Mouse (Mus musculus) kidney, adult 2 months (tissue): Measurements from ENCODE around the gene C1qtnf5. TPM values are rescaled to one million over a fixed set of nuclear protein-coding genes. Genes with fewer than 3 reads are reported as not detected.

Experiments
- DNase-seq: peaks from one replicate; pipeline ENCODE4 v3.0.0; 2021
- H3K27ac ChIP-seq: fragments of 200-500 bp; 2 replicates; pipeline ENCODE4 v1.5.1; 2012; ENCODE audit warnings: low read depth, low read length, control low read depth, inconsistent platforms; ENCODE audit not compliant: insufficient read depth
- H3K27me3 ChIP-seq: fragments of 200-500 bp; replicated peaks from 2 replicates; pipeline ENCODE4 v1.6.1; 2012; ENCODE audit warnings: mild to moderate bottlenecking, moderate library complexity, low read length, inconsistent platforms; ENCODE audit not compliant: control insufficient read depth, insufficient read depth
- H3K36me3 ChIP-seq: fragments of 200-500 bp; 2 replicates; pipeline ENCODE4 v1.6.1; 2012; ENCODE audit warnings: mild to moderate bottlenecking, moderate library complexity, low read length, inconsistent platforms; ENCODE audit not compliant: control insufficient read depth, insufficient read depth
- H3K4me1 ChIP-seq: fragments of 200-500 bp; 2 replicates; pipeline ENCODE4 v1.6.1; 2011; ENCODE audit warnings: low read length; ENCODE audit not compliant: control insufficient read depth, insufficient read depth
- H3K4me3 ChIP-seq: fragments of 200-500 bp; 2 replicates; pipeline ENCODE4 v1.5.1; 2011; ENCODE audit warnings: mild to moderate bottlenecking, low read depth, low read length, control low read depth; ENCODE audit not compliant: insufficient read depth
- CTCF ChIP-seq: fragments of 200-500 bp; conservative IDR thresholded peaks from 2 replicates; pipeline ENCODE4 v1.5.1; 2011; ENCODE audit warnings: low read depth, mild to moderate bottlenecking, control low read depth, low read length, moderate library complexity, mixed read lengths; ENCODE audit not compliant: insufficient read depth, insufficient read length
- POLR2A ChIP-seq: fragments of 200-500 bp; IDR thresholded peaks from one replicate; pipeline ENCODE4 v1.6.1; 2011; ENCODE audit warnings: low read depth, low read length, control low read depth
- WGBS: fragments of 180-500 bp; shearing (Covaris S2); methylation state at CpG from one replicate; pipeline ENCODE4 v1.1.7; 2018; 5-methylcytosine and 5-hydroxymethylcytosine counted together
- polyA plus RNA-seq: library from polyadenylated mRNA; depleted of rRNA; stranded (reverse); fragments of >200 nt; gene quantifications from 2 replicates; pipeline ENCODE4 v1.2.3, GENCODE M21; 2012

The C1qtnf5 gene
- polyA plus RNA-seq, 1 experiment, result 16.8 TPM

- no peak for DNase-seq
- Histone ChIP-seq H3K27ac (no peak overlapping the region), H3K4me3 (no peak overlapping the region), H3K27me3 (no peaks in the 10 kb centered on the region), H3K36me3 (no peaks in the 10 kb centered on the region), H3K4me1 (peaks cover 14% of the 10 kb centered on the region; the same call in 1 of the 2 replicates)
- TF ChIP-seq POLR2A (no peak), CTCF (no peak)
- WGBS, result 78% methylated on average over 5 of the region's 5 CpGs
These were observed 25.2 kb downstream of the C1qtnf5 start for GRCm38 (mm10) chr9:44132200-44132599.

DNA sequence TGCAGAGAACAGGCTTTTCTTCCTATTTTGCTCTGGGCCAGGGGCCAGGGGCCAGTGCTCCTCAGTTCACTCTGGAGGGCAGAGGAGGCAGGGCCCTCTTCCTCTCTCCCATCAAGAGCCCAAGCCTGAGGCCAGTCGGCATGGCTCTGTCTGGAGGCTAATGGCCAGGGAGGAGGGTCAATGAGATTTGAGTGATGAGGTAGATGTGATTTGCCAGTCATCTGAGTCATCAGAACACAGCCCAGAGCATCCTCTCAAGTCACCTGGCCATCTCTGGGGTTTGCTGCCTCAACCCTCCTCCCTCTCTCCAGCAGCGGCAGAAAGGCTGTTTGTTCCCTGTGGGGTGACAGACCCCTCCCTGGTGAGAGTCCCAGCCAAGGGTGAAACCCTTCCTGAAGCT, 26.2 kb downstream of the C1qtnf5 start:
- 30% methylated on average over 2 of the region's 2 CpGs for WGBS
- Histone ChIP-seq H3K4me1 (peaks cover 14% of the 10 kb centered on the region; the same call in 1 of the 2 replicates), H3K4me3 (peak overlapping the region; percentile 68), H3K27ac (peak overlapping the region; percentile 11), H3K36me3 (no peaks in the 10 kb centered on the region), H3K27me3 (no peaks in the 10 kb centered on the region)
- no peak for DNase-seq
- TF ChIP-seq POLR2A (no peak), CTCF (no peak)

GRCm38 (mm10) chr9:44134101-44134850, 27.2 kb downstream of the C1qtnf5 start, which contains the start of gene Mcam:
Gene Mcam (plus strand): TSS chr9:44134469.
- H3K27ac ChIP-seq, result peak within 1 kb of the TSS; percentile 11

GRCm38 (mm10) chr9:44134851-44135730, 28.0 kb downstream of the C1qtnf5 start:
- Histone ChIP-seq H3K36me3 (no peaks in the 10 kb centered on the region), H3K4me1 (peaks cover 14% of the 10 kb centered on the region; the same call in 1 of the 2 replicates), H3K27me3 (no peaks in the 10 kb centered on the region), H3K27ac (0 out of 2 replicates have a peak overlapping the region, but pooled peaks have one; percentile 11), H3K4me3 (peak overlapping the region; percentile 68)
- 2% methylated on average over 49 of the region's 49 CpGs for WGBS
- DNase-seq, result peak; percentile 60
- TF ChIP-seq POLR2A (no peak), CTCF (no peak)

More at GRCm38 (mm10) chr9:44134101-44134850, 27.2 kb downstream of the C1qtnf5 start, which contains the start of gene Mcam:
- WGBS, result under 1% methylated on average over 55 of the region's 55 CpGs
- Histone ChIP-seq H3K27me3 (no peaks in the 10 kb centered on the region), H3K4me3 (peak within 1 kb of the TSS; percentile 68), H3K36me3 (no peaks in the 10 kb centered on the region), H3K4me1 (peaks cover 14% of the 10 kb centered on the region; the same call in 1 of the 2 replicates)
- TF ChIP-seq CTCF, result no peak
- TF ChIP-seq POLR2A, result peak; percentile 43
- peak; percentile 87 for DNase-seq

DNA sequence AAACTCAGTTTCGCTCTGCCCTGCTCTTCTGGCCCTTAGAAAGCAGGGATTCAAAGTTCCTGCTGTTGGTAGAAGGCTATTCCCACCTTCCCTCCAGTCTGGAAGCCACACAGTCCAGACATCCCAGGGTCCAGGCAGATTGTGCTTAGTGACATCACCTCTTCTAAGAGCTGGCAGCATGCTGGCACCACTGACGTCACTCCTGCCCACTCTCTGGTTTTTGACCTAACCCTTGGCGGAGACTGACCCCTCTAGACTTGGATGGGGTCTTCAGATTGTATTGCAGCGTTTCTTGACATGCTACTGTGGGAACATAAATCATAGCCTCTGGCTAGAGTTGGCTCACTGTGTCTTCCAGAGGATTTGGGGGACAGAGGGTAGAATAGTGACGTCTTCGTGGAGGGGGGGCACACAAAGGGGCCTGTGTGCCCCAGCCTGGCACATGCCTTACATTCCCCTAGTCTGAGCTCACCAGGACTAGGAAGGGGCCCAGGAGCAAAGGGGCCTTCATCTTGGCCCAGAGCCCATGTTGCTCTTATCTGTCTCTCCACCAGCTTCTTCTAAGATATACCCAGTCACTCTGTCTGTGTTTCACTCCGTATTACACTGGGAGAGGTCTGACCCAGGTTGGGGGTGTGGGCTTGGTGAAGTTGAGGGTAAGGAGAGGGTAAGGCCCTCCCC, 28.8 kb downstream of the C1qtnf5 start:
- Histone ChIP-seq H3K36me3 (no peaks in the 10 kb centered on the region), H3K4me1 (peaks cover 14% of the 10 kb centered on the region; the same call in 1 of the 2 replicates), H3K27ac (no peak overlapping the region), H3K27me3 (no peaks in the 10 kb centered on the region), H3K4me3 (peak overlapping the region; percentile 68)
- TF ChIP-seq POLR2A (no peak), CTCF (no peak)
- DNase-seq, result no peak
- WGBS, result 44% methylated on average over 7 of the region's 7 CpGs

DNA sequence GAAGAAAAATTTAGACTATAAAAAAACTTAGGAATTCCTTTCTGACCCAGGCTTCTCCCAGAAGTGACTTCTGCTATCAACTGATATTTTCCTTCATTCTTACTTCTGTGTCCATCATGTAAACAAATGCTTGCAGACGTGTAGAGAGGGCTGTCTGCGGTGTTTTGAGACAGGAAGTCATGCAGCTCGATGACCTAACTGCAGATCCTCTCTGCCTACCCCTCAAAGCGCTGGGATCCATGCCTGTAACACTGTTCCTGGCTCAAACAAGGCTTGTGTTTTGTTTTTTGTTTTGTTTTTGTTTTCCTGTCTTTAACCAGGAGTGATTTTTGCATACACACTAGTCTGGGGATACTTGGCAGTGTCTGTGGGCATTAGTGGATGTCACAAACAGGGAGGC, 30.8 kb downstream of the C1qtnf5 start:
- no peak for DNase-seq
- no peak overlapping the region for H3K27ac ChIP-seq
- TF ChIP-seq CTCF, result no peak
- TF ChIP-seq POLR2A, result no peak
- no peaks in the 10 kb centered on the region for H3K27me3 ChIP-seq
- H3K4me1 ChIP-seq, result peaks cover 14% of the 10 kb centered on the region; the same call in 1 of the 2 replicates
- no peak overlapping the region for H3K4me3 ChIP-seq
- no peaks in the 10 kb centered on the region for H3K36me3 ChIP-seq
- WGBS, result 60% methylated on average over 4 of the region's 4 CpGs
